Mouse (Mus musculus): Measurements from ENCODE around the gene Map2k3.

Map2k3 gene

DNA sequence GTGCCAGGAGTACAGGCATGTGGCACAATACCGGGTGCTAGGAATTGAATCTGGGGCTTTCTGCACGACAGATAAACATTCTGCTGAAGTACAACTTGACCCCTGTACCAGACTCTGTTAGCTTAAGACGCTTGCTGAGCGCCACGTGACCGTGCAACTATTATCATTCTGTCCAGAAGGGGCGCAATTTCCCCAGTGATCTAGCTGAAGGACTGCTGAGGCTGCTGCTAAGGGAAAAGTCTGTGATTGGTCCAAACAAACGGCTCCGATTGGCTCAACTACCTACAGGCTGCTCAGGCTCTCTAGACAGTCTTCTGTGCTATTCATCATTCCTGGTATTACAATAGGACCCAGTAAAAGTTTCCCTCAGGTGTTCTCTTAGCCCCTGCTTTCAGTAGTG lies 4.6 kb upstream of the Map2k3 start:
- peak; percentile 78 for DNase-seq (ENCODE audit: low spot score)

DNA sequence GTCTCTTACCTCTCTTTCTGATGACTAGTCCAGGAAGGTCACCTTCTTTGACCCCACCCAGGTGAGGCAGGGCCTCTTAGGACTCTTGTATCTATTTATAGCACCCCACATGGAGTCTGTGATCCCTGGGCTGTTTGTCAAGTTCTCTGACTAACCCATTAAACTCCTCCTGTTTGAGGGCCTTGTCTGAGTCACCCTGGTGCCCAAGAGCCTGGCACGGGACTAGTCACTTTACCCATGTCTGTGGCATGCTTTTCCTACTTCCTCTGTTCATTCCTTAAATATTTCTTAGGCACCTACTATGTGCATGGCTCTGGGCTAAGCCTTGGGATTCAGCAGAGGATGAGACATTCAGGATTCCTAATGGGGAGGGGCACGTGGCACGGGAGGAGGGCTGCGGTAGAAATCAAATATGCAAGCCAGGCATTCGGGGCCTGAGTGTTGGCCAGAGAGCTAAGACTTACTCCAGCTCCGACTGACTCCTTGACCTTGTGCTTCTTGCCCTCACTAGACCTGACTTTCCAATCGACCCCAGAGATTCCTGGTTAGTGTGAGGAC lies 1.0 kb upstream of the Map2k3 start:
- DNase-seq (ENCODE audit: low spot score) = no peak

DNA sequence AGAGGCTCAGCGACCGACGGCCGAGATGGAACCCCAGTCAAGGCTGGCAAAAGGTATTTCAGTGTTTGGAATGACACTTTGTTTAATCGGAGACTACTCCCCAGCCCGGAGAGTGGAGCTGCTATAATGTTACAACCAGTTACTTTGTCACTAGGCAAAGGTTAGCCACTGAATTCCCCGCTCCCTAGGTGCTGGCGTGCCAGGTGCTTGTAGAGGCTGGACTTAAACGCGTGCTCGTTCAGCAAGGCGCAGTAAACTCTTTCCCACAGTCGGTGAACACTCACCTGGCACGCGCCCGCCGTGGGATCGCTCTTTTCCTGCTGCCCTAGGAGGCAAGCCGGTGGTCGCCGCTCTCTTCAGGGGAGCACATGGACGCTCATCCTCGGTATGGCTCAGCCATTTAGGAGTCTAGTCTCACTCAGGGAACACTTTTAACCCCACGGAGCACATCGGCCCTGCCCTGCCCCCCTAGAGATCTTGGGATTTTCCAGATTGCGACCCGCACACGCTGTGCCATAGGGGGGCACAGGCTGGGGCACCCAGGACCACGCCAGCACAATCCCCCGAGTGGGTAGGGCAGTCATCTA lies 458 bp upstream of the Map2k3 start:
- DNase-seq (ENCODE audit: low spot score) = no peak

DNA sequence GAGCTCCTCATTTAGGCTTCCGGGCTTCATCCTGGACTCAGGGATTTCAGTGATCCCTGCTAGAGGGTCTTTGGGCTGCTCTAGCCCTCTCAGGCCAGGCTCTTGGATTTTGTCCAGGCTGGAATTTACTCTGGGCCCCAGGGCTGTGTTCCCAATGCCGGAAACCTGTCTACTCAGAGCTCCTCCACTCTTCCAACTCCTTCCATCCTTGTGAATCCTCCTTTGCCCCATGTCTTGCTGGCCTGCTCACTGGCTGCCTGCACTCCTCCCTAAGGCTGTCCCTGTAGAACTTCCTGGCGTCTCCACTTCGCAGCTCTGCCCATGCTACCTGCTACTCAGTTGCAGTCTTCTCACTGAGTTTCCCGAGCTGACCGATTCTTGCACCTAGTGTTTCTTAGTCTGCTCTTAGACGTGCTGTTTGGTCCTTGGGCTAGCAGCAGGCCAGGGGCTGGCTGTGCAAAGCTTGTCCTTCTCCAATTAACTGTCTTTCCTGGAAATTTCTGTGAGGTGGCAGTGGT lies 729 bp downstream of the Map2k3 start:
- DNase-seq (ENCODE audit: low spot score) = no peak

DNA sequence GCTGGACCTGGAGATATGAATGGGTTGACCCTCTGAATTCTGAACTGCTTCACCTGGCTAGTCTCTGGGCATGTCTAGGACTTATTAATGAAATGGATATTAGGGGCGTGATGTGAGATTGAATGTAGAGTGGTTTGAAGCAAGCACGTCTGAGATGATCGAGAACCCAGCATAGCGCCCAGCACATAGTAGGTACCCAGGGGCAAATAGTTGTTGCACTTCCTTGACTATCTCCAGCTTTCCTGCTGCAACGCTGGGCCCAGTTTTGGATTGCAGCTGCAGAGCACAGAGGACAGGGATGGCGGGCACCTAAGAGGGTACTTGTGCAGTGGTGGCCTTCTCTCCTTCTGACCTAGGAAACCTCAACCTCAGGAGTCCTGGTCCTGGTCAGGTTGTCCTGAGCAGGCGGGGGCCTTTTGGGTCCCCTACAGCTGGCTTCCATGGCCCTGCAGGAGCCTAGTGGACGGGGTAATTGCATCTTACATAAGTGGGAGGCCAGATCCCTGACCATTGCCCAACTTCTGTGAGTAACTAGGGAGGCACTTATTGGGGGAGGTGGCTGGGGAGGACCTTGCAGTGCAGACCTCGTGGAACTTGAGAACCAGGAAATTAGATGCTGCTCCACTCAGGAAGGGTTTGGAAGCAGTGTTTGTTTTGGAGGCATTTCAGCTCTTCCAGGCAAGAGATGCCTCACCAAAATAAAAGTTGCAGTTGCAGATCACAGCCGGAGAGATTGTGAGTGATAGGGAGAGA lies 1.5 kb downstream of the Map2k3 start:
- peak; percentile 24 for DNase-seq (ENCODE audit: low spot score)

DNA sequence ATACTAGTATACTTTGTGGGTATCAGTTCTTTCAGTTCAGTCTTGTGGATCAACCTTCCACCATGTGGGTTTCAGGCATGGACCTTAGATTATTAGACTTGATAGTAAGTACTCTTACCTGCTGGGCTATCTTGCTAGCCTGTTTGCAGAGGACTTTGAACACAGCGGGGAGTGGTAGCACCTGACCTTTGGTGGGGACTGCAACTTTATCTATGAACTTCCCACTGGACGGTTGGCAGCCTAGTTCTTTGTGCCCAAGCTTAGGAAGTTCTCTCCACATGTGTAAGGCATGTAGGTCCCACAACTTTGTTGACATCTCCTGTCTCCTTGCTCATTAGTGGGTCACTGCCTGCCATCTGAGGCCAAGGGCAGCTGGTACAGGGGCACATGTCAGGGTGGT lies 3.0 kb downstream of the Map2k3 start:
- no peak for DNase-seq (ENCODE audit: low spot score)

DNA sequence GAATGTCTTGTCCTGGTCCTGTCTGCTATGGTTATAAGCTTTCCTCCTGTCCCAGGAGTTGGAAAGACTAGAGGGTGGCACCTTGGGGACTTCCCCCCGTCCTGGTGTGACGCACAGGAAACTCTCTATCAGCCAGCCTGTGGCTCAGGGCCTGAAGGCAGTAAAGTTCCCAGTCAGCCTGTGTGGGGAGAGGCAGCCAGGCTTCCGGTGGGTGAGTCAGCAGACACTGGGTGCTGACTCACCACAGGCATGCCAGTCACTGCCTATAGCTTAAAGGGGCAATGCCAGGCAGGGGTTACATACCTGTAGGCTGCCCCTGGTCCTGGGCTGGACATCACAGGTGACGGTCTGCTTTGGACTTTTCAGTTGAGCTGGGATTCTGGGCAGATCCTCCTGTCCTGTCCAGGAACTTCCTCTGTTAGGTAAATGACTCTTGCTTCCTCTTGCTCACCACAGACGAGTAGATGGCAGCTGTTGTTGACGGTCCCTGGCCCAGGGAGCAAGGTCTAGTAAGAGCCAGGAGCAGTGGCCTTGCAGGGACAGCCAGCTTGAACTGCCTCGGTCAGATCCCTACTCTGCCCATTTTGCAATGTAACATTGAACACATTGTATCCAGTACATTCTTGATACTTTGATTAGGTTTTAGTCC lies 3.6 kb downstream of the Map2k3 start:
- peak; percentile 36 for DNase-seq (ENCODE audit: low spot score)

DNA sequence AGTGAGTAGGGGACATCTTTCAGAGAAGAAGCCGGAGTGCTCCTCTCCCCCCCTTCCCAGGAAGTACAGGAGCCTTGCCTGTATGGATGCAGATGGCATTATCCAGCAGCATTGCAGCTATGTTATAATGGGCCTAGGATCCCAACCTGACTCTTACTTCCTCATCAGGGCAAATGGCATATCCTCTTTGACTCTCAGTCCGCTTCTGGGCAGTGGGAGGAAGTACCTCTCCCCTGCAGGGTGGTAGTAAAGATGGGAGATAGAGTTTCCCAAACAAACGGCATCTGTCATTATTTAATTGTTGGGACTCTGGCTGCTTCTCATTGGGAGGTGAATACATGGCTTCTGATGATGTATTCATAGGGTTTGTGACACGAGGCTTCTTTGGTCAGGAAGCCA lies 4.1 kb downstream of the Map2k3 start:
- DNase-seq (ENCODE audit: low spot score) = no peak

DNA sequence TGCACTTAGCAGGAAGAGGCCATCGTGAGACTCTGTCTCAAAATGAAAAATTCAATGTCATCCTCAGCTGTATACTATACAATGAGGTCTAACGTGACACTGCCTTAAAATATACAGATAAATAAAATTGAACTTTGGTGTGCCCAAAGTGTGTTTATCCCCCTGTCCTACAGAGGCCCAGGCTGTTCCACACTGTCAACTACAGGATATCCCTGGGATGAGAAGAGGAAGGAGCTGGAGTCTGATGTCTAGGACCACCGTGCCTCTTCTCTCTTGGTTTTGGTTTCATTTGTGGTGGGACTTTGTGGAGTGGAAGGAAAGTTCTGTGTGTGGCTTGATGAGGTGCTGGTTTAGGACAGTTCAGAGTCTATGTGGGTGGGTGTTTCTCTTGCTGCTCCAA lies 5.8 kb downstream of the Map2k3 start:
- DNase-seq (ENCODE audit: low spot score) = no peak

DNA sequence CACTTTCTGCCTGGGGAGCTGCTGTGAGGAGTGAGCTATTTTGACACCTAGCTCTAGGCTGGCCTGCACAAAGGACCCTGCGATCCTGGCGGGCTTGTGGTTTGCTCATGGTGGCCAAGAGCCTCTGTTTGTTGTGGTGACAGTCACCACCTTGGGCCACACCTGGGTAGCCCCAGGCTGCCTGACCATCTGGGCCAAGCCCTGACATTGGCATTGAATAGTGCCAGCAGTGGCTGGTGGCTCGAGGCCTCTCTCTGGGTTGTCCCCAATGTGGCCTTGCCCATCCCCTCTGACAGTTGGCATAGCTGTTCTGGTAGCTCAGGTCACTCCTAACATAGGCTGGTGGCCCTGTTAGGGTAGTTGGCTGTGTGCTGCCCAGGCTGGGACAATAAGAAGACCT lies 7.7 kb downstream of the Map2k3 start:
- no peak for DNase-seq (ENCODE audit: low spot score)

DNA sequence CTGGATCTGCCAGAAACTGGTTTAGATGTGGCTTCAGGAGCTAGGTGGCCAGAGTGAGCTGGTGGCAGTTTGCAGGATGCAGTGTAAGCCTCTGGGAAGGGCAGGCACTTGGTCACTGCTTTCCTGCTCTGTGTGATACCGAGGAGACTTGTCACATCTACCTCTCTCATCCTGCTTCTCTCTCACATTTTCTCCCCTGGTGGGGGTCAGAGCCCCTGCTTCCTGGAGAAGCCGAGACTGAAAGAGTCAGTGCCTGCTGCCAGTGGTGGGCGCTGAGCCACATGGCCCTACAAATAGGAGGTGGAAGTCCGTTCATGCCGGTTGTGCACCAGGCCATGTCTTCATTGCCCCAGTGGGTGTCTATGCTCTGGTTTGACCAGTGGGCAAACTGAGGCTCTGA lies 8.7 kb downstream of the Map2k3 start:
- no peak for DNase-seq (ENCODE audit: low spot score)

DNA sequence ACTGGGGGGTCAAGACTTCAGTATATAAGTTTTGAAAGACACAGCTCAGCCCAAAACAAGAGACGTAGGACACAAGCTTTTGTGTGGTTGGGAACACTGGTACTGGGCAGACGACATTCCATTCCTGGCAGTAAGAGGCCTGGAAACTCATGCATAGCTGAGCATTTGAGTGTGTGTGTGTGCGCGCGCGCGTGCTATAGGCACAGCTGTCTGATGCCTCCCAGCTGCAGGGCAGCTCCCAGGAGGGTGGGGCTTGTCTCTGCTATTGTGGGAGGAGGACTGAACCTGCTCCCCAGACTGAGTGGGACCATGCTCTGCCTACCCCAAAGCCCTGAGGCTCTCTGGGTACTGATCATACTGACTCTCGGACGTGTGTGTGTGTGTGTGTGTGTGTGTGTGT lies 9.5 kb downstream of the Map2k3 start:
- DNase-seq (ENCODE audit: low spot score) = no peak

DNA sequence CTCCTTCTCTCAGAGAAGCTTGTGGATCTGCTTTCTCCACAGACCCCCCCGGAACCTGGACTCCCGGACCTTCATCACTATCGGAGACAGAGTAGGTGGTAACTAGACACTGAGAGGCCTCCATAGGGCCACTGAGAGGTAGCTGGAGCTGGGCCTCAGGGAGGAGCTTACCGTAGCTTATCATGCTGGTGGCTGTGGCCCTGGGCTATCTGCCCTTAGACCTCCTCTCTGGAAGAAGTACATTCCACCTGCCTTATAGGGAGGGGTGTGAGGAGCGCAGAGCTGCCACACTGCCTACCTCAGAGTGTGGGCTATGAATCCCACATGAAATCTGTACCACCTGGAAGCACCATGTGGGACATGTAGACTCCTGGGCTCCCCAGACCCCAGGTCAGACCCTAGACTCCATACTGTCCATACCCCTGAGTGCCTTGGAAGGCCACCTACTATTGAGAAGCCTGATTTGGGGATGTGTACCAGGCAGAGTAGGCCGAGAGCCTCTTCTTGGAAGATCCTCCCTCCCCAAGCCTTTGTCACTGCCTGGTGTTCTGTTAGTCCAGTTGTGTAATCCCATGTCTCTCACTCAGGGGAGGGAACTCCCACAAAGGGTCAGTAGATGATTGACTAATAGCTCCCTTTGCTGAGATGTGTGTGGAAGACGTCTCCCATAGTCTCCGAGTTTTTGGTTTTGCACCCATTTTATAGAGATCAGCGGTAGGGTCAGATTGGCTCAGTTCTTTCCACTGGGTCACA lies 10.6 kb downstream of the Map2k3 start:
- peak; percentile 1 for DNase-seq (ENCODE audit: low spot score)

DNA sequence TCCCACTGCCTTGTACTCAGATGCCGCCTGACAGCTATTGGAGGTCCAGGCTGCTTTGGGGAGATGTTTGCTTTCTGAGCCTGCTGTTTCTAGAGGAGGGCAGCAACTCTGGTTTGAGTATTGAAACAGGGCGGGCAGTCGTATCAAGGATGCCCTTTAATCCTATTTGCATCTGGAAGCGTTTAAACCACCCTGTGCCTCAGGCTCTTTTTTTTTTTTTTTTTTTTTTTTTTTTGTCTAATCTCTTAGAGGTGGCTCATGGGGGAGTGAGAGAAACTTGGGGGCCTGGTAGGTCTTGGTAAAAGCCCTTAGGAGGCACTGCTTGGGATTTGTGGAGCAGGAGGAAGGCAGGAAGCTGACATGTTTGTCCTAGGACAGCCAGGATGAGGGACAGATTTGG lies 13.2 kb downstream of the Map2k3 start:
- peak; percentile 1 for DNase-seq (ENCODE audit: low spot score)

DNA sequence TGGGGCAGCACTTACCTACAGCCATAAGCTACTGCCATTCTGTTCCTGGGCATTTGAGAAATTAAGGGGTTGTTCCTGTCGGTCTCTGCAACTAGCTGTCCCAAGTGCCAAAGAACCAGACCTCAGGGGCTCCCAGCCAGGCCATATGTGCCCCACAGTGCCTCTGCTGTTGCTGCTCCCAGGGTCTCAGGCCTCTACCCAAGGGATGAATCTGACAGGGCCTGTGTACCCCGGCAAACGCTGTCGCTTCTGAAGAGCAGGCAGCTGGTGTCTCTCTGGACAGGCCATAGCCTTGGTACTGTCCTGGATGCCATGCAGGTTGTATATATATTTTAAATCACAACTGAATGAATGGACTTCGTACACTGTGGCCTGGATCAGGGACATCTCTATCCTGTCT lies 20.1 kb downstream of the Map2k3 start:
- DNase-seq (ENCODE audit: low spot score) = no peak

DNA sequence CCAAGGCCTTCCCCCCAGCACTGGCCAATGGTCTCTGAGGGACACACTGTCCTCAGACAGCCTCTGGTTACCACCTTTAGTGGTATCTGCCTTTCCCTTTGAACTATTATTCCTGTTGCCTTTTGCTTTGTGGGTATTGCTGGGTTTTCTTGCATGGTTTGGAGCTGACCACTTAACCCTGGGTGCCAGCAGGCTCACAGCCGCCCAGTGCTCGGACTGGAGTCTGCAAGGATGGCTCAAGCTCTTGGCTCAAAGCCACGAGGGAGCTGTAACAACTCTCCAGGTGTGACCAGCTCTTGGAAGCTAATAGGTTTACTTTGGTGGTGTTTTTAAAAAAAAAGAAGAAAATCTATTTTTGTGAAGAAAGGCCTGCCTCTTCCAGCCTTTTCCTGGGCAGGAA lies 20.5 kb downstream of the Map2k3 start:
- DNase-seq (ENCODE audit: low spot score) = no peak

DNA sequence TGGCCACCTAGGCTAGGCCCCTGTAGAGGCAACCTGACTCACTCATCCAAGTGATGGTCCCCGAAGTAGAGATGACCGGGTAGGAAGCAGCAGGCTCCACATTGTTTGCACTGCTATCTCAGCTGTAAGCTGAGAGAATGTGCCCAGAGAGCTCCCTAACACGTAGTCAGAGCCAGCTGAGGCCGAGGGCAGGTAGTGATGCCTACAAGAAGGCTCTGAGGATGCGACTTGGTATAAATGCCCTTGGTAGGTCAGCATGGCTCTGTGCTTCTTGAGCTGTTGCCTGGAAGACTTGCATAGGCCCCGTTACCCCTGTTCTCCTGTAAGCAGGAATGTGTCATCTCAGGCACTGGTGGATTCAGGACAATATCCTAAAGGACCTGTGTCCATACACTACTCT lies 21.2 kb downstream of the Map2k3 start:
- no peak for DNase-seq (ENCODE audit: low spot score)

DNA sequence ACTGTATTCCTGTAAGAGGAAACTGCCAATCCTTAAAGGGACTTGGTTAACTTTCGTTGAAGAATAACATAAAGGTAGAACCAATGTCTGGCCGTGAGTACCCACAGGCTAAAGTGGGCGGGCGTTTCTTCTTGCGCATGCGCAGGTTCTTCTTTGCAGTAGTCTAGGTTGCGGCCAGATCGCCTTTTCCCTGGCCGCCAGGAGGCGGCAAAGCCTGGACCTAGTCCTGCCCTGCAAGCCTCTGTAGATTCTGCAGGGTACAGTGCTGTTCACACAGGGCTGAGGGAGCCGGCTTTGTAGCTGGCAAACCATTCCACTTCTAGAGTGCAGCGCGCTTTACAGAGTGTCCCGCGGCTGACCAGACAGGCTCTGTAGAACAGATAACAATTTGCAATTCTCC lies 22.0 kb downstream of the Map2k3 start:
- DNase-seq (ENCODE audit: low spot score) = peak; percentile 89

DNA sequence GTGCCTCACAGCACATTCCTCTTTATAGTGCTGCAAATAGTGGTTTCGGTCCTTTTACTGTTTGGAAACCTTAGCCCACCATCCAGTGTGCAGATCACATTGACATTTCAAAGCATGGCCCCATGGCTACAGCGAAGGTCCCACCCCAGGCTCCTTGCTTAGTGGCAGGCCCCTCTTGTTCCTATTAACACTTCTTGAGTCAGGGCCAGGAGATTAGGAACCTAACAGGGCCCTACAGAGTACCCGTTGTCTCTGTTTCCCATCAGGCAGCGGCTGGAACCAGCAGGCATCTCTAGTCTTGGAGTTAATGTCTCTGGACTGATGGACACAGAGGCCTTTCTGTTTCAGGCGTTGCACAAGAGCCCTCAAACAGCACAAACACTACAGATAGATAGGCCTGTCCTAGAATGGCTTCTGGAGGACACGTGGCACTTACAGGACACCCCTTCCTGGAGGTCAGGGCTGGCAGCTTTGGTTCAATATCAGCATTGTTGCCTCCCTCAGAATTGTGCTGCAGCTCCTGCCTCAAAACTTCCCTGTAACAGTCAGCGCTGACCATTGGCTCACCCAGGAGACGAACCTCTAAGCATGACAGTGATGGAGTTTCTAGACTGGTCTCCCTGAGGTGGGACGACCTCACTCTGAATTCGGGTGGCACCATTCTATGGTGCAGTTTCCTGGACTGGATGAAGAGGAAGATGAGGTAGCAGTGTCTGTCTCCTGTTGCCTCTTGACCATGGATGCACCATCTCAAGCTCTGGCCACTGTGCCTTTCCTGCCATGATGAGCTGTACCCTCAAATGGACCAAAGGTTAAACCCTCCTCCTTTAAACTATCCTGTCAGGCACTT lies 22.6 kb downstream of the Map2k3 start:
- no peak for DNase-seq (ENCODE audit: low spot score)

DNA sequence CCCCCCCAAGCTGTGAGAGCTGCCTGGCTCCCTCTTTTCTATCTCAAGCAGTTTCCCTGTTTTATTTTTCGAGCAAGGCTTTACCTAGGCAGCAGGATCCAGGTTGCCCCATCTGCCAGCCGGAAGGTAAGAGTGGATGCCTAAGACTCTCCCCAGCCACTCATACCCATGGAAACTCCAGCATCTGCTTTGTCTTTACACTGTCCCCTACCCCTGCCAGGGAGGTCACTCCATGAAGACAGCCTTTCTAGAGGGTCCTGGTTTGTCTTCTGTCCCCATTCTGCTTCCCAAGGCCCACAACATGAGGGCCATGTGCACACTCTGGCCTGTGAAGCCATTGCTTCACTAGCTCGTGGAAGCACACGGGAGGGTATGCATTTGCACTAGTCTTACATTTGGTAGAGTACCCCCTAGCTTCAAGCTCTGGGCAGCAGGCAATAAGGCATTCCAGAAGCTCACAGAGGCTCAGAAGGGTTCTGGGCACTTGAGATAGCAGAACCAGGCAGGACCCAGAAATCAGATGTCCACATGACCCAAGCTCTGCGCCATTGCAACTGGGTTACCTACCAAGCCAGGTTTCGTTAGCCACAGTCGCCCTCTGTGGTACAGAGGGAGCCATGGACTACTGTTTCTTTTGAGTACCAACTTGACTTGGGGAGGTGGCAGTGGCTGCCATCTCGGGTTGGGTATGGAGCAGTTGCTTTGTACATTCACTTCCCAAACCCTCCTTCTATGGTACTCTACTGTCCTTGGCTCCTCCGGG lies 24.0 kb downstream of the Map2k3 start:
- DNase-seq (ENCODE audit: low spot score) = no peak

DNA sequence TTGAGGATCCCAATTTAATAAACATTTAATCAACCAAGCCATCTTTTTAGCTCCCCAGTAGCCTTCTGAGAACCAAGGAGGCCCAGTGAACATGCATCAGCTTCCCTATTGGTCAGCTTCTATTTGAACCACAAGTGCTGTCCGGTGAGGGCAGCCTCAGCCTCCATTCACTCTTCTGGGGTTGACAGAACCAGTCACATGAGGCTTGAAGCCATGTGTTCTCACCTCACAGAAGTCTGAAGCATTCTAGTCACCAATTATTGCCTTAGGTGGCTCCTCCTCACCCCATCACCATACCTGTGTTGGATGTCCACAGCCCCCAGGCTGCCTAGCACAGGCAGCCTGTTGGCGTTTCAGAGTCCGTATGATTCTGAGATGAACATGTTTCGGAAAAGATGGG lies 27.1 kb downstream of the Map2k3 start:
- no peak for DNase-seq (ENCODE audit: low spot score)
